ENCODE assay signal across 8 mouse cellular contexts in genomic region chr9:108565881-108566814, GRCm38 (mm10). TPM values are rescaled to one million over a fixed set of nuclear protein-coding genes. Genes with fewer than 3 reads are reported as not detected.
DNase-seq lines count a peak whose midpoint lies in the region; ATAC-seq and TF ChIP-seq lines count a peak whose summit lies in the region.

No protein-coding gene starts in this region.

- peak overlapping the region; percentile 93 for H3K4me2 ChIP-seq in neural tube, embryonic 13.5 days

- H3K9ac ChIP-seq in neural tube, embryonic 13.5 days: peak overlapping the region; percentile 82

- peak; percentile 4 for ATAC-seq in erythroblast, adult 5-6 weeks (replicated peaks; ENCODE audit: low FRiP score, poor library complexity, severe bottlenecking)
- peak; percentile 0; the same call in 1 of the 2 replicates for ATAC-seq in neural tube, embryonic 13.5 days (ENCODE audit: low read depth)

- peak overlapping the region; percentile 98 for H3K27ac ChIP-seq in gastrocnemius, adult 2 months
- peak overlapping the region; percentile 91 for H3K27ac ChIP-seq in limb, embryonic 10.5 days
- peak overlapping the region; percentile 96 for H3K27ac ChIP-seq in neural tube, embryonic 13.5 days (replicated peaks)

- H3K27me3 ChIP-seq in limb, embryonic 10.5 days (ENCODE audit: low read depth, poor library complexity, severe bottlenecking): no peaks in the 10 kb centered on the region
- no peaks in the 10 kb centered on the region for H3K27me3 ChIP-seq in neural tube, embryonic 13.5 days

- intact Hi-C loops in gastrocnemius, adult 2 months (cut with DNase I): loop anchor here (2.0 to 5.0 kb wide), 2 partner anchors 49 to 83 kb away; partner anchors contain the start of genes Arih2 and Qrich1

- H3K36me3 ChIP-seq in limb, embryonic 10.5 days: peaks cover 63% of the 10 kb centered on the region
- peaks cover 50% of the 10 kb centered on the region for H3K36me3 ChIP-seq in neural tube, embryonic 13.5 days

- no peak for TF ChIP-seq CTCF in gastrocnemius, adult 2 months (IDR thresholded peaks at IDR 0.05)

- H3K4me3 ChIP-seq in gastrocnemius, adult 2 months: peak overlapping the region; percentile 76
- H3K4me3 ChIP-seq in limb, embryonic 10.5 days: peak overlapping the region; percentile 62
- H3K4me3 ChIP-seq in neural tube, embryonic 13.5 days: peak overlapping the region; percentile 71

- H3K4me1 ChIP-seq in limb, embryonic 10.5 days: peaks cover 59% of the 10 kb centered on the region
- H3K4me1 ChIP-seq in neural tube, embryonic 13.5 days (replicated peaks): peaks cover 59% of the 10 kb centered on the region

- H3K9me3 ChIP-seq in limb, embryonic 10.5 days (replicated peaks): no peaks in the 10 kb centered on the region
- H3K9me3 ChIP-seq in neural tube, embryonic 13.5 days: no peaks in the 10 kb centered on the region

- WGBS in limb, embryonic 10.5 days: 14% methylated on average over 35 of the region's 35 CpGs
- 13% methylated on average over 35 of the region's 35 CpGs for WGBS in neural tube, embryonic 13.5 days

- DNase-seq in gastrocnemius, adult 2 months: no peak
- no peak for DNase-seq in gastrocnemius, adult 18-20 months (ENCODE audit: low spot score)
- DNase-seq in 416B (ENCODE audit: low read depth): peak; percentile 52
- no peak for DNase-seq in limb, embryonic 10.5 days (ENCODE audit: low spot score)
- DNase-seq in ovary, adult 18-20 months (ENCODE audit: low spot score): no peak
- no peak for DNase-seq in gastrocnemius, postnatal 25 days

RNA-seq across cellular contexts. Expression of gene Ndufaf3, which starts 1.1 kb away (rescaled TPM):
- total RNA-seq in gastrocnemius, adult 2 months (2021): 10 to 100 TPM; 20.6 to 39.2 TPM
- total RNA-seq in gastrocnemius, adult 18-20 months (2021): 10 to 100 TPM; 29.3 to 30.0 TPM
- 8.3 and 15.9 TPM in 2 replicates for total RNA-seq in erythroblast, adult 5-6 weeks (2015; ENCODE audit: low replicate concordance)
- 3.1 and 4.2 TPM in 2 replicates for total RNA-seq in erythroblast, adult 5-6 weeks (2017; ENCODE audit: low replicate concordance)
- polyA plus RNA-seq in limb, embryonic 10.5 days (2016; fragmentation: Nextera tagmentation; extraction: Ambion mirVana): 46.2 and 49.3 TPM in 2 replicates
- 68.0 and 80.2 TPM in 2 replicates for polyA plus RNA-seq in neural tube, embryonic 13.5 days (2015; fragmentation: Nextera tagmentation; extraction: Ambion mirVana)
- 10 to 100 TPM; 28.2 to 37.5 TPM for total RNA-seq in gastrocnemius, postnatal 25 days (2021)

RNA-seq across cellular contexts. Expression of gene Dalrd3, which starts 3.5 kb away (rescaled TPM):
- 10 to 100 TPM in 1 of 2 experiments, 1 to 10 TPM in 1; 8.0 to 11.3 TPM for total RNA-seq in gastrocnemius, adult 2 months (2021)
- 1 to 10 TPM; 7.5 to 8.9 TPM for total RNA-seq in gastrocnemius, adult 18-20 months (2021)
- total RNA-seq in erythroblast, adult 5-6 weeks (2015; ENCODE audit: low replicate concordance): 26.8 and 47.5 TPM in 2 replicates
- 10.3 and 11.4 TPM in 2 replicates for total RNA-seq in erythroblast, adult 5-6 weeks (2017; ENCODE audit: low replicate concordance)
- 175 and 214 TPM in 2 replicates for polyA plus RNA-seq in limb, embryonic 10.5 days (2016; fragmentation: Nextera tagmentation; extraction: Ambion mirVana)
- 267 and 294 TPM in 2 replicates for polyA plus RNA-seq in neural tube, embryonic 13.5 days (2015; fragmentation: Nextera tagmentation; extraction: Ambion mirVana)
- total RNA-seq in gastrocnemius, postnatal 25 days (2021): 10 to 100 TPM in 1 of 2 experiments, 1 to 10 TPM in 1; 7.6 to 10.4 TPM

RNA-seq across cellular contexts. Expression of gene Impdh2, which starts 6.1 kb away (rescaled TPM):
- 10 to 100 TPM; 59.7 to 67.4 TPM for total RNA-seq in gastrocnemius, adult 2 months (2021)
- total RNA-seq in gastrocnemius, adult 18-20 months (2021): 10 to 100 TPM; 61.3 to 63.2 TPM
- total RNA-seq in erythroblast, adult 5-6 weeks (2015; ENCODE audit: low replicate concordance): 64.2 and 120 TPM in 2 replicates
- 50.0 and 52.2 TPM in 2 replicates for total RNA-seq in erythroblast, adult 5-6 weeks (2017; ENCODE audit: low replicate concordance)
- 255 and 288 TPM in 2 replicates for polyA plus RNA-seq in limb, embryonic 10.5 days (2016; fragmentation: Nextera tagmentation; extraction: Ambion mirVana)
- 109 and 112 TPM in 2 replicates for polyA plus RNA-seq in neural tube, embryonic 13.5 days (2015; fragmentation: Nextera tagmentation; extraction: Ambion mirVana)
- 10 to 100 TPM; 51.9 to 54.0 TPM for total RNA-seq in gastrocnemius, postnatal 25 days (2021)

RNA-seq across cellular contexts. Expression of gene Wdr6, which starts 12.4 kb away (rescaled TPM):
- 1 to 10 TPM; 6.7 to 7.3 TPM for total RNA-seq in gastrocnemius, adult 2 months (2021)
- 1 to 10 TPM; 6.4 to 7.9 TPM for total RNA-seq in gastrocnemius, adult 18-20 months (2021)
- total RNA-seq in erythroblast, adult 5-6 weeks (2015; ENCODE audit: low replicate concordance): 2.1 and 4.0 TPM in 2 replicates
- 1.5 and 1.7 TPM in 2 replicates for total RNA-seq in erythroblast, adult 5-6 weeks (2017; ENCODE audit: low replicate concordance)
- polyA plus RNA-seq in limb, embryonic 10.5 days (2016; fragmentation: Nextera tagmentation; extraction: Ambion mirVana): 165 and 236 TPM in 2 replicates
- 254 and 259 TPM in 2 replicates for polyA plus RNA-seq in neural tube, embryonic 13.5 days (2015; fragmentation: Nextera tagmentation; extraction: Ambion mirVana)
- total RNA-seq in gastrocnemius, postnatal 25 days (2021): 1 to 10 TPM; 5.2 to 5.3 TPM

RNA-seq across cellular contexts. Expression of gene P4htm, which starts 31.3 kb away (rescaled TPM):
- 1 to 10 TPM; 3.7 to 3.9 TPM for total RNA-seq in gastrocnemius, adult 2 months (2021)
- total RNA-seq in gastrocnemius, adult 18-20 months (2021): 1 to 10 TPM; 3.4 to 4.1 TPM
- total RNA-seq in erythroblast, adult 5-6 weeks (2015; ENCODE audit: low replicate concordance): not detected in 2 replicates
- 1.8 TPM in 1 of 2 replicates, not detected in the other for total RNA-seq in erythroblast, adult 5-6 weeks (2017; ENCODE audit: low replicate concordance)
- 3.7 and 6.5 TPM in 2 replicates for polyA plus RNA-seq in limb, embryonic 10.5 days (2016; fragmentation: Nextera tagmentation; extraction: Ambion mirVana)
- 29.5 and 30.7 TPM in 2 replicates for polyA plus RNA-seq in neural tube, embryonic 13.5 days (2015; fragmentation: Nextera tagmentation; extraction: Ambion mirVana)
- 1 to 10 TPM; 2.8 to 3.1 TPM for total RNA-seq in gastrocnemius, postnatal 25 days (2021)
